Mouse (Mus musculus) v-Abl transformed pro-B cells (cell line): Measurements from ENCODE around the gene Htr1d.

Source experiments
- in situ Hi-C, 2 experiments: fragments of 400-800 bp; cut with MboI; formaldehyde crosslinking; loops; one replicate each; pipeline ENCODE4 v1.15.1; 2025; ENCODE audit not compliant: unreplicated experiment in 2 of 2

The Htr1d gene

DNA sequence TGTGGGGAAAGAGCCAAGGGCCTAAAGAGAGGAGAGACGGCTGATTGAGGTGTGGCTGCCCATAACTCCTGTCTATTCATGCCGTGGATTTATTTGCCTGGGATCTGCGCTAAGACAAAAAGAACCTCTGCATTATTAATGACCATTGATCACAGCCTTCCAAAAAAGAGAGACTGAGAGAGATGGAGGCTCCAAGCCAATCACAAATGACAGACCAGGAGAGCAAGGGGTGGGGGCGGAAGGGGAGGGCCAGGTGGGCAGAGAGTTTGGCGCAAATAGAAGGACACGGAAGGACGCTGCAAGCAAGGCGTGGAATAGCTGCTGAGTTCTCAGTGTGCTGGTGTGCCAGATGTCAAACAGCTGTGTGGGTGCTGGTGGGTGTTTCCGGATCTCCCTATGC, at the start of gene Htr1d:
Htr1d (plus strand) TSS at position 301 of the 400 bp plus-strand sequence.
- in situ Hi-C loops = loop anchor here in 1 of 2 experiments (25.0 kb wide), 1 partner anchor 664 kb away; no protein-coding TSS in a partner anchor

DNA sequence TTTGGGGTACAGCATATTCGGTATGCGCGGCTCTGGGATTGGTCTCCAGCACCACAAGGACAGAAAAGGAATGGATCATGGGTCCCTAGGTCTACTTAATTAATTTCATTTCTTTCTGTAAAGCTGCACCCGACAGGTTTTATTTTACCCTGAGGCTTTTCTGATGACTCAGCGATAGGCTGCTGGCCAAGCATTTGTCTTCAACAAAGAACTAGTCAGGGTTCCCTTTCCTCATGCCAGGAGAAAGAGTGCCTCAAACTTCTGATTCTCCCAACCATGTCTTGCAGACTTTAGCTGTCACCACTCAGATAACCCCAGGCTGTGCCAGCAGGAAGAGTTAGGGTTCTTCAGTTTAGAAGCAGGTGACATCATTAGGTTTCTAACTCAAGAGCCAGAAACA, 46.3 kb upstream of the Htr1d start:
- in situ Hi-C loops = loop anchor here in 1 of 2 experiments (10.0 kb wide), 1 partner anchor 698 kb away; no protein-coding TSS in a partner anchor

DNA sequence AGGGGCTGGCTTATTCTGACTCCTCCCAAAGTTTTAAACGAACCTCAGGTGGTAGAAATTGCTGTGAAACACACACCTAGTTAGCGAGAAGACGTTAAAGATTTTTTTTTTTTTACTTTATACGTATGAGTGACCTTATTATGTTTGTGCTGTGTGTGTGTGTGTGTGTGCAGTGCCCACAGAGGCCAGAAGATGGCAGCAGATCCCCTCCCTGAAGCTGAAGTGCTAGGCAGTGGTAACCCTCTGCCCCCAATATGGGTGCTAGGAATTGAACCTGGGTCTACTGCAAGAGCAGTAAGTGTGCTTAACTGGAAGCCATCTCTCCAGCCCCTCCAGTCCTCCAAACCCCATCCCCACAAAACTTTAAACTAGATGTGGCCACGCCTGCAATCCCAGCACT, 40.3 kb upstream of the Htr1d start:
- in situ Hi-C loops = no loop called here

DNA sequence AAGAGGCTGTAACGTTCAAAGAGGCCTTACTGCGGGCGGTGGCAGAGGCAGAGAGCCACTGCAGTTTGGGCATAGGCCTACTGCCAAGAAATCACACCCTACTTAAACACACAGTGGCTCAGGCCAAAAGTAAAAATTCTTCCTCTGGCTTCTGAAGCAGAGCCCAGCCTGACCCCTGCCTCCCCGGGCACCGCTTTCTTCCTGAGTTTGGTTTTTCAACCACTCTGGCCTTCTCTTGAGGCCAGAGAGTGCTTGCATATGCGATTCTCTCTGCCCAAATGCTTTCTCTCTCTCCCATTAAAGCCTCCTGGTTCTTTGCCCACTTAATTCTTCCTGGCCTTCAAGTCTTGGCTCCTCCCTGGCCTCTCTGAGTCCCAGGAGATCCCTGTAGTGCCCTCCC, 39.5 kb upstream of the Htr1d start:
- in situ Hi-C loops = no loop called here

DNA sequence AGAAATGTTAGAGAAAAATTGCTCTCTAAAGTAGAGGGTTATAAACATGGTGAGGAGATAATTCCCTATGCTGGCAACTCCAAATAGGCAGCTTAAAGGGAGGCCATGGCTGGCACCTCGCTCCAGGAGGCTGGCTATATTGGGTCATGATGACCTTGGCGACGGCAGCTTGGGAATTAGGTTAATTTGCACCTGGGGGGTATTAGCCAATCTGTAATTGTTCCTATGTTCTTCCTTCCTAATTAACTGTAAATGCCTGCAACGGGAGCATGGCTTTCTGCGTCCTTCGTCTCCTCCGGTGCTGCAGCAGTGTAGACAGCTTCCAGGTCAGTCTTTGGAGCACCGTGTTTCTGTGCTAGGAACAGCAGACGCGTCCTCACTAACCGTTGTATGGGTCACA, 36.1 kb upstream of the Htr1d start:
- in situ Hi-C loops = no loop called here

DNA sequence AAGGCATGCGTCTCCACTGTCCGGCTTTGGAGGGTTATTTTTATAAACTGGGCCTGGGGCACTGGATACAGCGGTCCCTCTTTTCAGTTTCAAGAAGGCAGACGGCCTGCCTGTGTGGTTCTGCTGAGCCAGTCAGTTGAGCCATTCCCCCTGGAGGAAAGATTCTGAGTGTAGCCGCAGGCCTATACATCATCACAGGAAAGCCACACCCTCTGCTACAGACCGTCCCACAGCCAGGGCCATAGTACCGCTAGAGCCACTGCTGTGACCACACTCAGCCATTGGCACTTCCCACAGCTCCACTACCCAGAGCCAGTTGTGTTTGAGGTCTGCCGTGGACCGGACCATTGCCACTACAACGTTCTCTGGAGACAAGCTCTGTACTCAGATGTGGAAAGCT, 21.5 kb upstream of the Htr1d start:
- in situ Hi-C loops = loop anchor here in 1 of 2 experiments (25.0 kb wide), 1 partner anchor 685 kb away; no protein-coding TSS in a partner anchor

DNA sequence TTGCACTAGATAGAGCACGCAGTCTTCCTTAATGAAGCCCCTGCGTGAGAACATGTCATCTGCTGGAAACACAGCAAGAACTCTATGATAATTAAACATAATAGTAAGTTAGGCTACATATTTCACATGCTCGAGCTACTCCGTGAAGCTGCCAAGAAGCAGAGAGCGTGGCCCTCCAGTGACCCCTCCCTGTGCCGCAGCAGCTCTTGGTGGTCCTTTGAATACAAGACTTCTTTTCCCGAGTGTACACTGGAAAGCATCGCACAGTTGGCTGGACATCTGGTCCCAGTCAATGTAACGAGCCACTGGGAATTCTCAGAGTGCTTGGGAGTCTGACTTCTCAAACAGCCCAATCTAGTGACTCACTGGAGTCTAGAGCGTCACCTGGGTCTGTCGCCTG, 15.5 kb upstream of the Htr1d start:
- in situ Hi-C loops = loop anchor here in 1 of 2 experiments (25.0 kb wide), 1 partner anchor 679 kb away; no protein-coding TSS in a partner anchor

DNA sequence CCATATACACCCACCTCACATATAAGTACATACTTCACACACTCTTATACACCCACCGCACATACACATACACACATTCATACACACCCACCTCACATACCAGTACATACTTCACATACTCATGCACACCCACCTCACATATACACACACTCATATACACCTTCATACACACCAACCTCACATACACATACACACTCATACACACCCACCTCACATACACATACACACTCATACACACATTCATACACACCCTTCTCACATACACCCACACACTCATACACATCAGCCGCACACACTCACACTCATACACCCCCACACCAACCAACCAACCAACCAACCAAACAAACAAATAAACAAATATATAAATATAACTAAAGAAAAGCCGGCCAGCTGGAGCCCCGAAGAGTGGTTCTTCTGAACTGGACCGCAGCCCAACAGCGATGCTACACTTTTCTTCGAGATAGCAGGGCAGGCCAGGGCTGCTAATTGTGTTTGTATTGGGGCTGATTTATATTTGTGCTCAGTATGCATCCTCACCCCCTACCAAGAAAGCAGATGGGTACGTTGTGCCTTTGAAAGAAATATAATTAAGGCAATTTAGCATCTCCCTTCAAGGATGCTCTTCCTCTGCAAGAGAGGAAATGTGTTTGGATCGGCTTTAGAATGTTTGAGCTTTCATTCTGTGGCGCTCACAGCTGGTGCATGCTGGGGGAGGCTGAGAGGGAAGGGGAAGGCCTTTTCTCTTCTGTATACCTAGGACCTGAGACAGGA, 11.1 kb upstream of the Htr1d start:
- in situ Hi-C loops = loop anchor here in 1 of 2 experiments (25.0 kb wide), 1 partner anchor 675 kb away; no protein-coding TSS in a partner anchor

DNA sequence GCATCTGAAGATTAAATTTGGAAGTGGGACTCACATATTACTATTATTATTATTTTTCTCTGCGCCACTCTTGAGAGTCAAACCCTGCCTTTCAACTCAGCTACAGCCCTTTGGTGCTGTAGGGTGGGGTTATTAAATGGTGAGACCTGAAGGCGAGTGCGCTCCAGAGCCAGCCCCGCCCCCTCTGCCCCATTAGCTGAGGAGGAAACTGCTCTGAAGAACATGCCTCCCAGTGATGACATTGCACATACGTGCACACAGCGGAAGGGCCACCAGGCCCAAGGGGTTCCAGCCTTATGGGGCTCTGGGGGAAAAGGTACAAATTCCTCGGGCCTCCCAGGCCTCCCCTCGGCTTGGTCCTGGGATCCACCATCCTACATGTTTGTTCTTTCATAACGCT, 7.8 kb upstream of the Htr1d start:
- in situ Hi-C loops = loop anchor here in 1 of 2 experiments (25.0 kb wide), 1 partner anchor 672 kb away; no protein-coding TSS in a partner anchor

DNA sequence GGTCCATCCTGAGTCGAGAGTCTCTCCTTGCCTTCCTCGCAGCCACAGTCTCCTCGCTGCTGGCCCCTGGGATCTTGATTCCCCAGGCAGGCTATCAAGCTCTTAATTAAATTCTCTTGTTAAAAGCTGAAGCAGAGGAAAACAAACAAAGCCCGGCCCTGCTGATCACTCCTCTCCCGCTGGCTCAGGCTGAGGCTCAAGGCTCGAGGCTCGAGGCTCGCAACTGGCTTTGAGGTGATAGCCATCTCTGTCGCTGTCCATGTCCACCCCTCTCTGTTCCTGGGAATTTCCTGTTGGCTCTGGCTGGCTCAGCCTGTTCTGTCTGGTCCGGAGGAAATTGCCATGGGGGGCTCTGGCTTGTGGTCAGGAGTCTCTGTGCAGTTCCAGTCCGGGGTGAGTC, 4.4 kb upstream of the Htr1d start:
- in situ Hi-C loops = loop anchor here in 1 of 2 experiments (25.0 kb wide), 1 partner anchor 668 kb away; no protein-coding TSS in a partner anchor

DNA sequence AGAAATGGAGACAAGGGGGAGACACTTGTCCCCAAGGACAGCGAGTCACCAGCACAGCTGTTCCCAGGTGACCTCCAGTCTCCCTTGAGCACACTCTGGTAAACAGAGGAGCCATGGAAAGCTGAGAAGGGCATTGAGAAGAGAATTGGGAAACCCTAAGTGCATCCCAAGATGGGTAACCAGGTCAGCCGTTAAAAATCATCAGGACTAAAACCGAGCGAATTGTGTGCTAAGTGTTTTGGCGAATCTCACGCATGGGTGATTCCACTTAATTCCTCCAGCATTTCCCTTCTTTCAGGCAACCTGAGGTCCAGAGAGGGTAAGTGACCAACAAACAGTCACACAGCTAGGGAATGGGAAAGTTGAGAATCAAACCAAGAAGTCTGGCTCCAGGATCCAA, 3.9 kb upstream of the Htr1d start:
- in situ Hi-C loops = loop anchor here in 1 of 2 experiments (25.0 kb wide), 1 partner anchor 668 kb away; no protein-coding TSS in a partner anchor

DNA sequence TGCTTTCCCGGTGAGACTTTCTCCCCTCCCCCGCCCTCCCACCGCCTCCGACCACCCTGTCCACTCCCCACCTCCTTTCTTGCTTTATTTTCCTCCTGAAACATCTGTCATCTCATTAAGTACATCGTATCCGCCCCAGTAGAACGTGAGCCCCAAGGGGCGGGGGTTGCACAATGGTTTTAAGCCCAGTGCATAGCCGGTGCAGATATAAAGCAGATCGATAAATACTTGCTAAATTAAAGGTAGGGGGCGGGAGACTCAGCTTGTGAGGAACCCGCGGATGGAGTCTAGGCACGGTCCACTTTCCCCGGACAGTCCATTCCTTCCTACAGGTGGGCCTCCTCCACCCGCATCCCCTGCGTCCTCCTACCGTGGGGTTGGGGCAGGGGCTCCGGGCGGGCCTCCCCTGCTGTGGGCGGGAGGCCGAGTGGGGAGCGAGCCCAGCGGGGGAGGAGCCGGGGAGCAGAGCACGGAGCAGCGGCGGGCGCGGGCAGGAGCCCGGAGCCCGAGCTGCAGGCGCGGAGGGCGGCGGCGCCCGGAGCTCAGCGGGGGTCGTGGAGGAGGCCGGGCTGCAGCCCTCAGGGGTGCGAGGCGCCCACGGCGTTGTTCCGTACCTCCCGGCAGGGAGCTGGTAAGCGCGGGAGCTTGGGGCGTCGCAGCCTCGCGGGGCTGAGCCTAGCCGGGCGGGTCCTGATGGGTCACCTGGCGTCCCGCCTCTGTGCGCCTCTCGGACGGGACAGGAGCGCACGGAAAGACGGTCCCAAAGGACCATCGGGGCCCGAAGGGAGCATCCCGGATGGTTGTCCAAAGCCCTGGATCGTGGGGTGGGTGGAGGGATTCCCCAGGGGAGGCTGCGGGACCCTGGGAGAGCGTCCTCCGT, 1.0 kb downstream of the Htr1d start:
- in situ Hi-C loops = loop anchor here in 1 of 2 experiments (25.0 kb wide), 1 partner anchor 663 kb away; no protein-coding TSS in a partner anchor

DNA sequence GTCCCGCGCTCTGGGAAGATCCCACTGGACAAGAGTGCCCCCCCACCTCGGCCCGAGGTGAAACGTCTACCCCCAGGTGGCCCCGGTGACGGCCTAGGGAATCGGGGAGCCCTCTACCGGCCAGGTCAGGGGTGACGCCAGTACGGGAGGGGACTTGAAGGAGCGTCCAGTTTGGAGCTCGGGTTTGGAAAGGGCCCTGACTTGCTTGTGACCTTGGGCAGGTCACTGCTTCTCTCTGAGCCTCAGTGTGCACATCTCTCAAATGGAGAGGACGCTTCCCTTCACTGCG, 1.6 kb downstream of the Htr1d start:
- in situ Hi-C loops = loop anchor here (25.0 kb wide), 2 partner anchors 412 to 662 kb away; partner anchors contain the start of gene Ephb2 (in 1 of the 2)

DNA sequence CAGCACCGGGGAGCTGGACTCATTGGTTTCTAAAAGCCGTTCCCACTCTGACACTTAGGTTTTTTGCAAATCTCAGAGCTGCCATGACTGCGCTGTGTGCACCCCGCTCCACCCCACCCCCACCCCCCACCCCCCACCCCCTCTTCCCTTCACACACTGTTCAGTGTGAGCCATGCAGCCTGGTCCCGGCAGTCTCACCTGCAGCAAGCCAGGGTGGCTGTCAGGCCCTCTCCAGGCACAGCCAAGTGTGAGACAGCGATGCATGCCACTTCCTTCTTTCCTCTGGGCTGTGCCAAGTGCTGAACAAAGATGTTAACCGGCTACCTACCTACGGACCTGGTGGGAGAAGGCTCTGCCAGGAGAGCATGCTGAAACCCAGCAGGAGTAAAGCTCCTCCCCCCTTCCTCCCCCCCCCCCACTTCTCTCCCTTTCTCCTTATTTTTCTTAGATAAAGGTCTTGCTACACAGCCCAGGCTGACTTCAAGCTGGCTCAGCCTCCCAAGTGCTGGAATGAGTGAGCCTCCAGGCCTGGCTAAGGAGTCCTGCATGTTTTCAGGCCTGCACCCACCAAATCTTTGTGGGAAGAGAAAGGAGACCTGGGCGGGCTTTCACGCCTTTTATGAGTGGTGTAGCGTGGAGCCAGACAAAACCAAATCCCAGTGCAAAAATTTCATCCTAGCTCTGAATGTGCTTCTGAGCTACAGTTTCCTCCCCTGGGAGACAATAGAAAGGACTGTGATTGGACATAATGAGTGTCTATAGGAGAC, 7.5 kb downstream of the Htr1d start:
- in situ Hi-C loops = loop anchor here in 1 of 2 experiments (25.0 kb wide), 2 partner anchors 407 to 657 kb away; partner anchors contain the start of gene Ephb2

DNA sequence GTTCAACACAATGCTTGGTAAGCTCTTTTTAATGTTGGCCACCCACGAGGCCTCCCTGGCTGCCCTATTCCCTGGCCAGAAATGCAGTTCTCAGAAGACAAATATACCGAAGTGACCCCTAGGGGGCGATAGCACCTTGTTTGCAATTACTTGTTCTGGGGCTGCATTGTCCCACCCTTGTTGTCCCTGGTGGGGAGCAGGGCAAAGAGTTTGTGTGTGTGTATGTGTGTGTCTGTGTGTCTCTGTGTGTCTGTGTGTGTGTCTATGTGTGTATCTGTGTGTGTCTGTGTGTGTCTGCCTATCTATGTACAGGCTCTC, 8.0 kb downstream of the Htr1d start:
- in situ Hi-C loops = loop anchor here in 1 of 2 experiments (25.0 kb wide), 2 partner anchors 406 to 656 kb away; partner anchors contain the start of gene Ephb2

DNA sequence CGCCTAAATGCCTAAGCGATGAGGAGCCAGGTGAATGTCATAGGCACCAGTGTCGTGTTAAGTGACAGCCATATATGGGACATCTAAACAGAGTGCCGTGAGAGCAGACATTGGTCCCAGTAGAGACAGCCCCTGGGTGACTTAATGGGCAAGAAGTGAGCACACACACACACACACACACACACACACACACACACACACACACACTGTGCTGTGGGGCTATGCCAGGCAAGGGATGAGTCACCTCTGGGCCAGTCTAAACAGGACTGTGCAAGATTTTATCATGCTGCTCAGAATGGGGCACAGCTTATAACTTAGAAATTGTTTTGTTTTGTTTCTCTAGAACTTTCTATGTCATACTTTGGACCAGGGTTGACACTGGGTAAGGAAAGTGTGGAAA, 10.7 kb downstream of the Htr1d start:
- in situ Hi-C loops = loop anchor here in 1 of 2 experiments (25.0 kb wide), 2 partner anchors 403 to 653 kb away; partner anchors contain the start of gene Ephb2

DNA sequence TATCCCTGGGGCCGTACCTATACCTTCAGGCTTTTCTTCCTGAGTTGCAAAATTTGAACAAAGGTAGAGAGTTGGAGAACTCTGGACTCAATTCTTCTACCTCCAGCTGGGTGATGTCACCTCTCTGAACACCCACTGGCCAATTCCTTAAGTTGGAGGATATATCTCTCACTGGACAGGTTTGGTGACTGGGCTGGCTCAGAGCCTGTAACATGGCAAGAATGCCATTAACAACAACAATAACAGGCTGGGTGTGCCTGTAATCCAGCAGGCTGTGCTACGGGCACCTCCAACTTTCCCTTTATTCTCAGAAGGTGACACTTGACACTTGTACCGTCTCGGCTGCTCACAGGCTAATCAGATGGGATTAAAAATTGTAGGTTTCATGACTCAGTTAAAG, 15.8 kb downstream of the Htr1d start:
- in situ Hi-C loops = loop anchor here in 1 of 2 experiments (25.0 kb wide), 2 partner anchors 398 to 648 kb away; partner anchors contain the start of gene Ephb2

DNA sequence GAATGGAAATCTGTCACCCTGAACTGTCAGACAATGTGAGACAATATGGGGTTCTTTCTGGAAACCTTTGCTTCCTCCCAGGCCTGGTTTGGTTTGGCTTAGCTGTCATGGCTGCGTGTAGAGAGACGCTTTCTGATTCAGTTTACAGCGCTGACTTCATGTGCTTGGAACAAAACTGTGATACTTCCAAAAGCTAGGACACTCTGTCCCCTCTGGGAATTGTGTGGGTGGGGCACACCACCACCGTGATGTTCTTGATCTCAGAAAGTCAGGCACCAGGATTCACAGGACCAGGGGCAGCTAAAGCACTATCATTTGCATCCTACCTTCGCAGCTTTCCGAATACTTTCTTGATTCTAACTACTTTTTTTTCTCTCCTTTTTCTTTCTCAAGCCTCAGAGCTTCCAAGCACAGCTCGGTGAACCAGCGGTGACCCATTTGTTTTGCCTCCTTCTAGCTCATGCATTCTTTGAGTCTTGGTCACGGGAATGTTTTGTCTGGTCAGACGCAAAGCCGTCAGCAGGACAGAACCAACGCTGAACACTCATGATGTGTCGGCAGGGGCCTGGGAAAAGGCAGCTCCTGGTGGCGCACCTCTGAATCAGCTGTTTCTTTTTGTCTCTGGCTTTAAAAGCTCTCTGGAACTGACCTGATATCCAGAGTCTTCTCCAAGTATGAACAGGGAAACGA, 18.2 kb downstream of the Htr1d start:
- in situ Hi-C loops = loop anchor here in 1 of 2 experiments (25.0 kb wide), 2 partner anchors 396 to 646 kb away; partner anchors contain the start of gene Ephb2

DNA sequence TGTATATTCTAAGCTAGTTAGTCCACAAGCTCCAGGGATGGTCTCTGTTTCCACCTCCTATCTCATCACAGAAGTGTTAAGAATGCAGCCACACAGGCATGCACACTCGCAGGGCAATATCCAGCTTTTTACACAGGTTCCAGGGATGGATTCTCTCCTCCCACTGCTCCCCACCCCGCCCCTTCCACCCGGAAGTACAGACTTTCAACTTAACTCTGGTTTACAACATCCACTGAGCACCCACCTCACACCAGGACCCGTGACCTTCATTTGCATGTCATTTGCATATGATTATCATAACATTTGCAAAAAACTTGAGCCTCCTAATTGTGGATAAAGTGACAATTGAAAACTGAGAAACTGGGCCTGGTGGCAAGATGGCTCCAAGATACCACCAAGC, 21.2 kb downstream of the Htr1d start:
- in situ Hi-C loops = loop anchor here in 1 of 2 experiments (25.0 kb wide), 2 partner anchors 393 to 643 kb away; partner anchors contain the start of gene Ephb2
